Mouse (Mus musculus) ES-E14 (cell line): ENCODE measurements around the gene Arhgap19.

Experiments
- CHD2 ChIP-seq: IDR thresholded peaks from 2 replicates; pipeline ENCODE4 v1.6.1; 2014; ENCODE audit warnings: mild to moderate bottlenecking, low read depth, low read length, inconsistent platforms
- HCFC1 ChIP-seq: IDR thresholded peaks from 2 replicates; pipeline ENCODE4 v1.6.1; 2012; ENCODE audit warnings: low read length, inconsistent platforms, borderline replicate concordance; ENCODE audit not compliant: insufficient read depth
- MAFK ChIP-seq: IDR thresholded peaks from 2 replicates; pipeline ENCODE4 v1.6.1; 2014; ENCODE audit warnings: mild to moderate bottlenecking, low read depth, low read length, inconsistent platforms; ENCODE audit not compliant: insufficient read depth
- ZNF384 ChIP-seq: IDR thresholded peaks from 2 replicates; pipeline ENCODE4 v1.6.1; 2012; ENCODE audit warnings: low read depth, low read length, inconsistent platforms

- TF ChIP-seq CHD2 (no peak), ZNF384 (no peak), MAFK (no peak), HCFC1 (no peak)
Measured at GRCm38 (mm10) chr19:41842196-41842595, 40.3 kb upstream of the Arhgap19 start.
